Mouse (Mus musculus) bone marrow macrophage, adult 2 months (primary cell): ENCODE results near the gene Mapre1. TPM values are rescaled to one million over a fixed set of nuclear protein-coding genes. Genes with fewer than 3 reads are reported as not detected.
"Not testable (repeated sequence)": the region's sequence is repeated elsewhere in the genome, so short reads cannot be mapped to it uniquely, and the experiment has no call there.

Source experiments
- H3K27ac ChIP-seq: 2 replicates; pipeline ENCODE4 v1.5.1; 2012; ENCODE audit warnings: low read depth, low read length; ENCODE audit not compliant: insufficient read depth
- H3K4me1 ChIP-seq: 2 replicates; pipeline ENCODE4 v1.6.1; 2012; ENCODE audit warnings: low read length; ENCODE audit not compliant: control insufficient read depth, insufficient read depth
- H3K4me3 ChIP-seq: 2 replicates; pipeline ENCODE4 v1.5.1; 2012; ENCODE audit warnings: mild to moderate bottlenecking, low read length, moderate library complexity; ENCODE audit not compliant: insufficient read depth
- CTCF ChIP-seq: IDR thresholded peaks from 2 replicates; pipeline ENCODE4 v1.5.1; 2012; ENCODE audit warnings: low read depth, mild to moderate bottlenecking, low read length, moderate library complexity
- POLR2A ChIP-seq: IDR thresholded peaks from 2 replicates; pipeline ENCODE4 v1.6.1; 2012; ENCODE audit warnings: mild to moderate bottlenecking, low read depth, low read length, borderline replicate concordance
- polyA plus RNA-seq: library from polyadenylated mRNA; stranded (reverse); fragments of >200 nt; gene quantifications from 2 replicates; pipeline ENCODE4 v1.2.4, GENCODE M21; 2012; ENCODE audit not compliant: missing spikeins, insufficient read depth, insufficient read length

Mapre1 gene
- 93.2 and 93.8 TPM in 2 replicates for polyA plus RNA-seq

DNA sequence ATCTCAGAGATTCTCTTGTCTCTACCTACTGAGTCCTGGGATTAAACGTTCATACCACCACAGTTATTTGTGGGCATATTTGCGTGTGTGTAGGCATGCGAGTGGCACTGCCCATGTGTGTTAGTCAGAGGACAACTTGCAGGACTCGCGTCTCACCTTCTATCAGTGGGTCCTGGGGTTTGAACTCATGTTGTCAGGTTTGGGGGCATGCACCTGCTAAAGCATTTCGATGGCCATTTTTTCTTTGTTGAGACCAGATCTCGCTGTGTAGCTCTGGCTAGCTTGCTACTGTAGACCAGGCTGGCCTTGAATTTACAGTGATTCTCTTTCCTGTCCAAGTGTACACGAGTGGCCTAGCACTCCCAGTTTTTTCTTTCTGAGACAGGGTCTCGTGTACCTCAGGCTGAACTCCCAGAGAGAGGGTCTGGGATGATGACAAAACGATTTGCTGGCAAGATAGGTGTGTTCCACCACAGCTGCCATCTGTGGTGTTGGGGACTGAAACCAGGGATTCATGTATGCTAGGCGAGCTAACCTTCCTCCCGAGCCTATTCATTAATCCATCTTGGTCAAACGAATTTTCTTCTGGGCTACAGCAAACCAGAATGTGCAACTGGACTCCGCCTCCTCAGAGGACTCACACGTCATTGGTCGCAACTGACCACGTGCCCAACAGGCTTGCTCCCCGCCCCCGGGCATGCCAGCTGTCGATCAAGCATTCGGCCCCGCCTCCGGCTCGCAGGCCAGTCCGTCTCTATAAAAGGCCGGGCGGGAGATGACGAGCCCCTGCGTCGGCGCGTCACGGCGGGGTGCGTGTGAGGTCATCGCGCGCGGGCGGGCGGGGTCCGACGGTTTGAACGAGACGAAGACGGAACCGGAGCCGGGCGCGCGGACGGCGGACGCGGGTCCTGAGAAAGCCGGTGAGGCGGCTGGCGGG is at the start of gene Mapre1:
TSS of gene Mapre1 (plus strand) at position 775 of the 937 bp plus-strand sequence.
- Histone ChIP-seq H3K4me3 (peak within 1 kb of the TSS; percentile 95), H3K4me1 (peaks cover 23% of the 10 kb centered on the region), H3K27ac (peak within 1 kb of the TSS; percentile 58)
- no peak for TF ChIP-seq POLR2A
- TF ChIP-seq CTCF = no peak

DNA sequence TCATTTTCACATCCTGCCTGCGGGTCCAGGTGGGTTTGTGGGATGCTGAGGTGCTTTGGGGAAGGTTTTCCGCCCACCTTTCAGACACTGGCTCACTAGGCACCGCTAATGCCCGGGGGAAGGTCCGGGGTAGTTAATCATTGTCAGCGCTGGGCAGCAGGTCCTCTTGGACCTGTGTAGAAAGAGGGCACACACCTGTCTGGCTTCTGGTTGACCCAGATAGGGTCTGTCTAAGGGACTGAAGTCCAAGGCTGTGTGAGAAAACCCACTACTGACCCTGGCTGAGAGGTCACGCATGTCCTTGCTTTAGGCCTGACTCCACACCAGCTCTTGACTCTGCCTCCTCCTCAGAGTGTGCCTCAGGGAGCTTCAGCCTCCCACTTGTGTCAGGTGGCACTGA is 47.7 kb upstream of the Mapre1 start:
- H3K4me1 ChIP-seq, H3K4me3 ChIP-seq, H3K27ac ChIP-seq: not testable (repeated sequence)

GRCm38 (mm10) chr2:153694462-153695085 is 46.5 kb upstream of the Mapre1 start:
- TF ChIP-seq CTCF (peak; percentile 99), POLR2A (no peak)
- Histone ChIP-seq H3K4me1 (no peaks in the 10 kb centered on the region), H3K4me3 (no peak overlapping the region), H3K27ac (no peak overlapping the region)

GRCm38 (mm10) chr2:153696352-153696751 is 44.7 kb upstream of the Mapre1 start, which contains the start of gene Dnmt3c:
Gene Dnmt3c, plus strand, starts transcription at chr2:153696652.
- no peaks in the 10 kb centered on the region for H3K4me1 ChIP-seq
- no peak within 1 kb of the TSS for H3K4me3 ChIP-seq
- no peak for TF ChIP-seq POLR2A
- TF ChIP-seq CTCF = no peak
- no peak within 1 kb of the TSS for H3K27ac ChIP-seq

- H3K27ac ChIP-seq = no peak overlapping the region
- H3K4me1 ChIP-seq = no peaks in the 10 kb centered on the region; the same call in 1 of the 2 replicates
- H3K4me3 ChIP-seq = no peak overlapping the region
- TF ChIP-seq POLR2A = no peak
- no peak for TF ChIP-seq CTCF
Measured at GRCm38 (mm10) chr2:153703389-153703788, 37.7 kb upstream of the Mapre1 start.

DNA sequence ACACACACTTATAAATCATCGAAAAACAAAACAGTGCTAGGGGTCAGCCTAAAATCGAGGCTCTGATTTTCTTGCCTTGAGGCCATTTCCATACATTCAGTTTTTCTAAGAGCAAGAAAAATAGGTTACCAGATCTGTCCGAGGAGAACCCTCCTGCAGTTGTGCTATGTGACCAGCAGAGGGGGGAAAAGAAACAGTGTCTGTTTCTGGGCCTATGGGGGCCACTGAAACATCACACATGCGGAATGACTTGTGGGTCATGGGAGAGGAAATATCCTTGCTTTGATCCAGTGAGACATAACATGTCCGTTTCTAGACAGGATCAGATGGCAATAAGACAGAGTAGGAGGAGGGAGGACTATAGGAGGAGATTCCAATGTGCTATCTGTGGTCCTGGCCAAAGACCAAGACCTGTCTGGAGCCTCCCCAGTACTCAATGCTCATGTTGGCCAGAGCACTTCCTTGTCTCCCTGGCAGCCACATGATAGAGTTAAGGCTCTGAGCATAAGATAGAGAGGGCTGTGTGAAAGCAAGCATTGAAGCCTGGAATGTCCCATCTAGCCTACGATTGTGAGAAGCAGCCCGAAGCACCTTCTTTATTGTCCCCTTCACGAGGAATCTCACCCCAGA is 30.3 kb upstream of the Mapre1 start:
- no peaks in the 10 kb centered on the region for H3K4me1 ChIP-seq

DNA sequence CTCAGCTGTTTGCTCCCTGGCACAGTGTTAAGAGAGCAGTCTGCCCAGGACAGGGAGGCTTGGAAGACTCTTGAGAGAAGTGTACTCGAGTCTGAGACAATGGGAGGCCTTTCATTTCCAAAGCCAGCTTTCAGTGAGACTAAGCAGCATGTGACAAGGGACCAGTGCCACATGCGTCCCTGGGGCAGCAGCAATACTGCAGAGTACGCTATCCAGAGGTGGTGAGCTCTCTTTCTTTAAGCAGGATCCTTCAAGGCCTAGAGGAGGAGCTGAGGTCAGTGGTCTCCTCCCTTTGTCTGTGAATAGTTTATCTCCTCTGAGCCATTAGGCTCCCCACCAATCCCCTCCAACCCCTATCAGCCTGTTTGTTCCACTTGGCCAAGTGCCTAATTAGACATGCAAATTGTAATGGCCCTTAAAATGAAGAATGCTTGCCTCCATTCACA is 28.4 kb upstream of the Mapre1 start:
- Histone ChIP-seq H3K4me1 (no peaks in the 10 kb centered on the region), H3K4me3 (no peak overlapping the region), H3K27ac (no peak overlapping the region)
- TF ChIP-seq POLR2A (no peak), CTCF (no peak)

More for the DNA sequence above, 30.3 kb upstream of the Mapre1 start:
- TF ChIP-seq CTCF = peak; percentile 54; the same call in 1 of the 2 replicates
- TF ChIP-seq POLR2A = no peak
- H3K4me3 ChIP-seq = no peak overlapping the region
- no peak overlapping the region for H3K27ac ChIP-seq

DNA sequence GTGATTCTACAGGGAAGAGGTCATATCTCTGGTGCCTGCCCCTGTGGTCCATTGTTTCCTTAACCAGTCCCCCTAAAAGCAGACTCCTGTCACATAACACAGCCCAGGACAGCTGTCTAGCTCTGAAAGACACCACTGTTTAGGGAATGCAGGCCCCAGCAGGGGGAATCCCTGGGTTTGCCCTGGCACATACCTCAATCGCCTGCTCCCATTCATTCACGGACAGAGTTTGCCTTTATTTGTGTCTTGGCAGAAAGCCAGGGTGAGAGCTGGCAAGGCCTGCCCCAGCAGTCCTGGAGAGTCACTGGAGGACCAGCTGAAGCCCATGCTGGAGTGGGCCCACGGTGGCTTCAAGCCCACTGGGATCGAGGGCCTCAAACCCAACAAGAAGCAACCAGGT is 27.8 kb upstream of the Mapre1 start:
- Histone ChIP-seq H3K27ac (no peak overlapping the region), H3K4me3 (no peak overlapping the region), H3K4me1 (no peaks in the 10 kb centered on the region)
- TF ChIP-seq CTCF = no peak

GRCm38 (mm10) chr2:153717861-153718260 is 23.2 kb upstream of the Mapre1 start:
- not testable (repeated sequence) for H3K27ac ChIP-seq, H3K4me1 ChIP-seq, H3K4me3 ChIP-seq

DNA sequence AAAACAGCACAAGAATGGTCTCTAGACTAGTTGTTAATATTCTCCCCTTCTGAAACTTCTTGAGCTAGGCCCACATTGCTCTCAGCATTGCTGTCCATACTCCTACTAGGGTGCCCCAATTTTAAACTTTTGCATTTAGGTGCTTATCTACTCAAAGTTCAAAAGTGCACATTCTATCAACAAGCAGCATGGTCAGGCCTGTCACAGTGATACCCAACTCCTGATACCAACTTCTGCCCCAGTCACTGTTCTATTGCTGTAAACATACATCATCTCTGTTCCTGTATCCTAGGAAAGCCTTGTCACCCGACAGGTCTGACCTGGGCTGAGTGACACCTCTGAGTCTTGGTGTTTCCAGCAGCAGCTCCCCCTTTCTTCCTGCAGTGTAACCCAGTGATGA is 18.0 kb upstream of the Mapre1 start:
- no peak for TF ChIP-seq CTCF
- no peak for TF ChIP-seq POLR2A
- Histone ChIP-seq H3K4me1 (no peaks in the 10 kb centered on the region), H3K4me3 (no peak overlapping the region), H3K27ac (no peak overlapping the region)
